Mouse (Mus musculus): ENCODE data around the gene Arvcf.

DNA sequence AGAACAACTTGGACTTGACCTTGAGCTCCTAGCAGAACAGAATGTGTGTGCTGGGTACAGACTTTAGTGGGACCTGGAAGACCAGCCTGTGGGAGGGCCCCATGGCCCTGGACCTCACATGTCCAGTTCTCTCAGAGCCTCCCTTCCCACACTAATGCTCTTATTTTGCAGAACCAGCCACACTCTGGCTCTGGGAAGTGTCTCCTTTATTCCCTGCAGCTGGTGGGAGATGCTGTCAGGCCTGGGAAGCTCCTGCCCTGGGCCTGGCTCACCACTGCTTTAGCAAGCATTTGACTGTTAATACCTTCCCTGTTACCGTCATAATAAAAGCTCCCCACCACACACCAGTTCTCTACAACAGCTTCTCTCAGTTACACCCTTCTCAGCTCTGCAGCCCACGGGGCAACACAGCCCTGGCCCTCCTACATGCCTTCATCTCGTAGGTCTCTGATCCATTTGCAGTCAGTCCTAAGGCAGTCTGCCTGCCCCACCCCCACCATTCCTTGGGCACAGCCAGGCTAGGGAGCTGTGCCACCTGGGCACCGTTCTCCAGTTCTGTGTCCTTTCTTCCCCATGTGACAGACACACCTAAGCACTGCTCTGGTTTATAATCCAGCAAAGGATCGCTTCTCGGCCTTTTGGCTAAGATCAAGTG lies 12.3 kb downstream of the Arvcf start:
- TF ChIP-seq POLR2A (IDR thresholded peaks at IDR 0.05; ENCODE audit: extremely low read depth, insufficient read depth, low read length) (no peak), CTCF (IDR thresholded peaks at IDR 0.05; ENCODE audit: low read depth, low read length) (no peak)
